Mouse (Mus musculus) layer of hippocampus, postnatal 36 days (tissue): ENCODE measurements around the gene Dusp12. TPM values are rescaled to one million over a fixed set of nuclear protein-coding genes. Genes with fewer than 3 reads are reported as not detected.

ENCODE experiments used
- DNase-seq, 2 experiments: peaks; one replicate each; pipeline ENCODE4 v3.0.0; 2022
- total RNA-seq, 2 experiments: library from RNA; stranded (reverse); gene quantifications; 2 replicates each; pipeline ENCODE4 v1.2.3; 2021

Dusp12 gene
- total RNA-seq, result 10 to 100 TPM; 14.8 to 15.6 TPM

DNA sequence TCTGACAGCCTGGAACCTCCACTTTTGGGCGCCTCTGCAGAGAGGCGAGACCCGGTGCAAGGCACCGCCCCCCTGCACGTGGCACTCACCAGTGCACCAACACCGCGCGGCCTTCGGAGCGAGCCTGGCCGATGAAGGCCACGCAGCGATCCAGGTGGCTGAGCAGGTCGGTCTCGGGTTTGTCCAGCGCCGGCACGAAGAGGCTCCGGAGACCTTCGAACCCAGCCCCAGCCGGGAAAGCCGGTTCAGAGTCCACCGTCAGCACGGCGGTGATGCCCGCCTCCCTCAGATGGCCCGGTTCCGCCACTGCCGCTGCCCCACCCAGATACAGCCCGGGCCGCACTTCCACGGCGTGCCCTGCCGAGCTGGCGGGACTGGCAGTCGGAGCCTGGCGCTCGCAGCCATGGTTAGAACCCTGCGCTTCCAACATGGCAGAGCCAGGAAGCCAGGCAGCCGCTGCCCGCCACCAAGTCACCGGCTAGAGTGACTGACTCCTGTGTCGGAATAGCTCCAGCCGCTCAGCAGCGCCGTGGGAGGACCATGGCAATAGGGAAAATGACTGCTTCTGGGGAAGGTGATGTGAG is at the start of gene Dusp12, which contains the start of gene Gm26620:
Dusp12 (minus strand) TSS at position 563 of the 584 bp plus-strand sequence.
Gm26620 (plus strand) TSS at position 88 of the 584 bp plus-strand sequence.
- DNase-seq, result peak; percentile 86 to 88

- no peak for DNase-seq
Measured at GRCm38 (mm10) chr1:170934383-170934782, 49.0 kb upstream of the Dusp12 start.

DNA sequence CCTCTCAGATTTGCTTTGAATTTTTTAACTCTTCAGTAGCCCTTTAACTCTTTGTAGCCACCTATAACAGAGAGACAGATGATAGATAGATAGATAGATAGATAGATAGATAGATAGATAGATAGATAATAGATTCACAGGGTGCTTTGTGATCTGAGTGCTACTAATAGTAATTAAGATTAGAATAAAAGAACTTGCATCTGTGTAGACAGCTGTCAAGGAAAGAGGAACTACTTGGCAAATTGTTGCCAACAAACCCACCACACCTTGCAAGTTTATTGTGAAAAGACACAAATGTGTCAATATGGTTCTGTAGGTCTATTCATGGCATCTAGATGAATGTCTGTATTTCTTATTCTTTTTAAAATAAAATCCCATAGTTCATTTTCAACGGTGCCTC is 48.6 kb upstream of the Dusp12 start:
- DNase-seq, result no peak

DNA sequence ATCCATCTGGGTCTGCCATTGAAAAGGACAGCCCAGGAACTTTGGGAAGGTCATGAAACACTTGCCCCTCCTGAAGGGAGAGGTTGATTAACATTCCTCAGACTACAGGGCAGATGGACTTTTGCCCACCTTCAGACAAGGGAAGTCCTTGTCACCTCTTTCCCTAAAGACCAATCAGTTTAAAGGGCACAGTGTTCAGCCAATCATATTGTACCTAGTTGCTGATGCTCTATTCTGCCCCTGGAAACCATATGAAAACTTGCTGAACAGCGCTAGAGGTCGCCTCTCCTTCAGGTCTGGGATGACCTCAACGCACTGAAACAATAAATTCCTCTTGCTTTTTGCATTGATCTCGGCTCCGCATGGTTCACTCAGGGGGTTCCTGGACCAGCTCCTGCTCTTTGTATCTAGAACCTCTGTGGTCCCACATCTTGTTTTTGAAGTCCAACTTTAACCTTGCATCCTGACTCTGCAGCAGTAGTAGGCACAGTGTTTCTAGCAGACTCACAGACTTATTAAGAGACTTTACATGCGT is 48.1 kb upstream of the Dusp12 start:
- no peak for DNase-seq

- DNase-seq, result no peak
Measured at GRCm38 (mm10) chr1:170932043-170932442, 46.7 kb upstream of the Dusp12 start.

DNA sequence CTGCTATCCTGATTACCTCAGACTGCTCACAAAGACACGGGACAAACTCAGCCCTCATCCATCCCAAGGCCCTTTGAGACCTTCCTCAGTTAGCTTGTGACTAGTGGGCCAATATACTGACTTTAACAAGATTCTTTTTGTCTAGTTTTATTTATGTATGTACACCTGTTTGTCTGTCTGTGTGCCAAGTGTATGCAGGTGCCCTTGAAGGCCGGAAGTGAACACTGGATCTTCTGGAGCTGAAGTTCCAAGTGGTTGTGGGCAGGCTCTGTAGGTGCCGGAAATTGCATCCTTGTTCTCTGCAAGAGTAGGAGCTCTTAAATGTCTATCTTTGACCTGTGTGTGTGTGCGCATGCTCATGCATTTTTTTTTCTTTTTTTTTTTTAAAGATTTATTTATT is 43.9 kb upstream of the Dusp12 start:
- no peak for DNase-seq

- no peak for DNase-seq
Measured at GRCm38 (mm10) chr1:170928467-170928866, 43.1 kb upstream of the Dusp12 start.

DNA sequence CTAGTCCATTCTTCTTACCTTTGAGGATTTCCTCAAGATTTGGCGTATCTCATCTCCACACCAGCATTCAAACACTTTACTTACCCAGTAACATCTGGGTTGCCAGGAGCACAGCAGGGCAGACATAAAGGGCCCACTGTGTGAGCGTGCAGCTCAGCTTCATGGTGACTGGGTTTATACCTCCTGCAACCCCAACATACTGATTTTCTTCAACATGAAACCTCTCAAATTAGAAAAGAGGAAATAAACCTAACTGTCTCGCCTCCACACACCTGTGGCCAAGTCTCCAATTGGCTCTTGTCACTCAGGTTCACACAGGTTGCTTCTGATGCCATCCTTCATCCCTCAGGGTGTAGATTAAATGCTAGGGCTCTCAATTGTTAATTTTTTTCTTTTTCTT is 42.0 kb upstream of the Dusp12 start, which contains the start of gene Fcrla:
Fcrla (minus strand) TSS at position 206 of the 400 bp plus-strand sequence.
- no peak for DNase-seq

DNA sequence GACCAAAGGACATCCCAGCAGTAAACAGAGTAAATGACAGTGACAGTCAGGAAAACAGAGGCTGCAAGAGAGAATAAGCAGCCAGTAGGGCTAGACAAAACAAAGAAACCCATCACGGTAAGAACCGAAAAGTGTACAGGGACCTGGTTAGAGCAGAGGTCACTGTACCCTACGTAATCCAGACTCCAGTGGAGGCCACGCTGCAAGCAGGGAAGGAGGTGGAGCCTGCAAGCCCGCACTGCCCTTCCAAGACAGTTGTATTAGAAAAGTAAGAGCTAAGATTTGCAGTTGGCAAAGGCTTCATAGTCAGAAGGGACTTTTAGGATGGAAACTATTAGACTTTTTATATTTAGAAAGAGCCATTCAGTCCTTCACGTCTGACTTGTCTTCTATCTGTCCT is 41.6 kb upstream of the Dusp12 start:
- no peak for DNase-seq

DNA sequence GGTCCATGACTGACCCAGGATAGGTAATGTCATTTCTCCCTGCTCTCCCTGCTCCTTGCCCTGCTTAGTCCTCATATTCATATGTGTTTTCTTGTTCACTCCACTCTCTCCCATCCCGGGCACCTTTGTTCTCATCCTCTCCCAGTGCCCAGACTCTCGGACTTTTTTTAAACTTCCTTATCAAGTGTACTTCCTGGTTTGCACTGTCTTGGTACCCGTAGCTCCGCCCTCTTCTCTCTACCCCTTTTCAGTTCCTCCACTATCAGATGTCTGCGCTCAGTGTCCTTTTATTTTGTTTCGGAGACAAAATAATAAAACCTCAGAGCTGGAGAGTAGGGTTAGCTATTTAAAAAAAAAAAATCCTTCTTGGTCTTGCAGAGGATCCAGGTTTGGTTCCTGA is 39.1 kb upstream of the Dusp12 start:
- no peak for DNase-seq

GRCm38 (mm10) chr1:170919308-170919707 is 34.0 kb upstream of the Dusp12 start:
- no peak for DNase-seq

GRCm38 (mm10) chr1:170915657-170916056 is 30.3 kb upstream of the Dusp12 start:
- no peak for DNase-seq

DNA sequence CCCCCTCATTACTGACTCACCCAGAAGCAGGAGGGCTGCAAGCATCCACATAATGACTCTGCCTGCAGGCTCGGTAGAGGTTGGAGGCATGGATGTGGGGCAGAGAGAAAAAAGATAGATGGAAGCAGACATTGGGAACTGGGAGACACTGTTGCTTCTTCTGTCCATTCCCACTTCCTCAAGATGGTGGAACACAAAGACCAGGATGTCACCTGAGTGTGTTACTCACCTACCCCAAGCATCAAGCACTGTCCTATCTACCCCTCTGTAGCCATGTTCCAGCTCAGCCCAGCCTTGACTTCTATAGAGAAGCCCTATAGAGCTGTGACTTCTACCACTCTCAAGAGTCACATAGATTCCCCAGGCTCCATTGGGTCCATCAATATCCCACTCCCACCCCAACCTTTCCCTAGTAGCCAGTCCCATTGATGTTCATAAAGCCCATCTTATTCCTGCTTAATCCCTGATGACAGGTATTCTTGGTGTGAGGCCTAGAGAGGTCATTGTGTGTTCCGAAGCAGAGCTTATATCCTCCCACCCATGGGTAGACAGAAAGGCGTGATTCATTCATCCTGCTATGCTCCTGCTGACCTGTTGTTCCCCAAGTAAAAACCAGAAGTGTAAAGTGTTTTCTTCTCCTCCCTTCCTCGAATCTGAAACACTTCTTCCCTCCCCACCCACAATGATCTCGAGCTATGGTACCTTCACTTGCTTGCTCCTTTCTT is 27.7 kb upstream of the Dusp12 start, which contains the start of gene Fcrlb:
Fcrlb (minus strand) TSS at position 51 of the 725 bp plus-strand sequence.
- no peak for DNase-seq

GRCm38 (mm10) chr1:170911907-170912660 is 26.7 kb upstream of the Dusp12 start:
- DNase-seq, result no peak

GRCm38 (mm10) chr1:170908341-170908740 is 23.0 kb upstream of the Dusp12 start:
- DNase-seq, result no peak

DNA sequence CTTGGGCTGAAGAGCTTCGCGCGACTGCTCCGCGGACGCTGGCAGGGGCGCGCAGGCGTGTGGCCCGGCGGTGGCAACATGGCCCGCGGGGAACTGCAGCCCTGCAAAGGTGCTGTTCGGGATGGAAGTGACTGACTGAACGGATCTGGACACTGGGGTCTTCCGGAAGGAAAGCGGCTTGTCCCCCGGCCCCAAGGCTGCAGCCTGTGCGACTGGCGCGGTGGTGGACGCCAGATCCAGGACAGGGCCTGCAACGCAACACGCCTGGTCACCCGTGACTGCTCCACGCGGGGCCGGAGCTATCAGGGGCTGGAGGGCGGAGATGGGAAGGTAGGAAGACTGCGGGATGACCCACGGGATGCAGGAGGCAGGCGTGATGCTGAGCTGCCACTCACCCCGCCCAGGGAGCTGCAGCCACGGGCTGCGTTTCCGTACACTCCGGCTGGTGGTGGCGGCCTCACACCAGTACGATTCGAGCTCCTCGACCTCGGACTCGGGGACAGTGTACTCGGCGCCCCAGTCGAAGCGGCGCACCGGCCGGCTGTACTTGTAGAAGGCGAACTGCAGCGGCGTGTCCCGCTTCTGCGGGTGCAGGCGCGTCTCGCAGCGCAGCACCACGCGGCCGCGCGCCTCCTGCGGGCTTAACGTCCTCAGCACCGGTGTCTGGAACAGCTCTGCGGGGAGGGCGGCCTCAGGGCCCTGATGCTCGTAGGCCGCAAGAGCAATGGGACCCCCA is 22.3 kb upstream of the Dusp12 start:
- peak; percentile 21 to 26 for DNase-seq

- DNase-seq, result no peak
Measured at GRCm38 (mm10) chr1:170907111-170907455, 21.7 kb upstream of the Dusp12 start.

- no peak for DNase-seq
Measured at GRCm38 (mm10) chr1:170903485-170903884, 18.1 kb upstream of the Dusp12 start.

GRCm38 (mm10) chr1:170901536-170902238 is 16.3 kb upstream of the Dusp12 start:
- DNase-seq, result peak; percentile 75 to 83

DNA sequence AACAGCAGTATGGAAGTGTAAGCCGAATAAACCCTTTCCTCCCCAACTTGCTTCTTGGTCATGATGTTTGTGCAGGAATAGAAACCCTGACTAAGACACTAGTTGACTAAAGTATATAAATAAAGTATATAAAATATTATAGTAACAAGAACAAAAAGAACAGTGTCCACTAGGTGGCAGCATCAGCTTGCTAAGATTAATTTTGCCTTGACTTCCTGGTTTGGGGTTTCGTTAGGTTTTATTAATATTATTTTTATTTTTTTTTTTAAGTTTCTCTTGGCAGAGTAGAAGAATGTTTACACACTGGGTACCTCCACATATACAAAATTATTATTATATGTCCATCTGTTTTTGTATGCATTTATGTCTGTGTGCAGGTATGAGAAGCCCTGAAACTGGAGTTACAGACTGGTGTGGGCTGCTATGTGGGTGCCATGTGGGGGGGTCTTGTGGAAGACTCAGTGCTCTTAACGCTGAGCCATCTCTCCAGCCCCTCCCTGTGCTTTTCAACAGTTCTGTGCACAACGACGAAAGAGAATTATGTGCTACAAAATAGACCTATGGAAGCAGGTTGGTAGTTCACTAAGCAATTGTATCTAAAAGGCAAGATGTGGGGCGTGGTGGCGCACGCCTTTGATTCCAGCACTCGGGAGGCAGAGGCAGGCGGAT is 15.6 kb upstream of the Dusp12 start:
- DNase-seq, result no peak
